ENCODE assay signal across 8 mouse cellular contexts in the genomic region with DNA sequence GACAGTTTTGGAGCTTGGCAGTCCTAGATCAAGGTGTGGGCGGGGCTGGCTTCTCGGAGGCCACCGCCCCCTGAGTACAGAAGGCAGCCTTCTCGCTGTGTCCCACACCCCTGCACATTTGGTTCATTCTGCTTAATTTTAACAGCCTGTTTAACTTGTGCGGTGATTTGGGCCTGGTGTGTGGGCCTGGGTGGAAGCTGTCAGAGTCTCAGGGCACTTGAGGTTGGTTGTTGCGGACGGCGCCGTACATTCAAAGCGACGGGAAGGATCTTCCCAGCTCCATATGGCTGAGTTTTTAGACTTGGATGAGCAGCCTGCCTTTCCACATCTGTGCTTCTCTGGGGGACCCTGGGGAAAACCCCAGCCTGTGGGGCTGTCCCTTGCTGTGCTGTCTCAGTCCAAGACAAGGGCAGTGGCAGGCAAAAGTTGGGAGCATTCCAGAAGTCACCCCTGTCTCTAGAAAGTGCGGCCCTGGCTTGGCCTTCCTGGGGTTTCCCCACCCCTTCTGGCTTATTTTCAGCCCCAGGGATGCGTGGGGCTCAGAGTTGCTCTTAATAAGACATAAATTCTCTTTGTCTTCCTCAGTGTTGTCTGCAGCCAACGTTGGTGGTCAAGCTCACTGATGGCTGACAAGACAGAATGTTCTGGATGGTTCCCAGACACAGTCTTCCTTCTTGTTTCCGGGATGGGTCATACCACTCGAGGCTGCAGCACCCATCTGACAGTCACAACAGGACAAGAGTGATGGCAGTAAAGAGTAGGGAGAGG. TPM values are rescaled to one million over a fixed set of nuclear protein-coding genes. Genes with fewer than 3 reads are reported as not detected.
DNase-seq lines count a peak whose midpoint lies in the region; ATAC-seq lines count a peak whose summit lies in the region.

No protein-coding gene starts in this region.

- no peak for ATAC-seq in cerebellum, adult (ENCODE audit: insufficient number of reproducible peaks, low FRiP score, low TSS enrichment)
- ATAC-seq in stomach, embryonic 15.5 days (ENCODE audit: insufficient read depth, low FRiP score, low read depth), result peak; percentile 25; the same call in 1 of the 2 replicates
- ATAC-seq in activated CD4-positive, CD25-positive, alpha-beta regulatory T cell, adult 4 months, result no peak

- no peak overlapping the region for H3K9ac ChIP-seq in stomach, embryonic 15.5 days

- H3K4me2 ChIP-seq in stomach, embryonic 15.5 days, result peak overlapping the region; percentile 20; the same call in 1 of the 2 replicates

- no peaks in the 10 kb centered on the region for H3K9me3 ChIP-seq in stomach, embryonic 15.5 days

- H3K4me1 ChIP-seq in stomach, embryonic 15.5 days, result peaks cover 31% of the 10 kb centered on the region

- peak; percentile 57 to 65 for DNase-seq in cerebellum, postnatal 10 days
- DNase-seq in lung, postnatal 10 days, result peak; percentile 63
- DNase-seq in lung, postnatal 25 days (ENCODE audit: low spot score), result no peak
- peak; percentile 71 to 77 for DNase-seq in layer of hippocampus, adult 8-10 months (ENCODE audit: low spot score in 2 of 2)
- no peak for DNase-seq in thymus, postnatal 0 days (ENCODE audit: low spot score)

- H3K4me3 ChIP-seq in stomach, embryonic 15.5 days (replicated peaks), result no peak overlapping the region

- WGBS in stomach, embryonic 15.5 days, result 51% methylated on average over 16 of the region's 16 CpGs

- H3K27me3 ChIP-seq in stomach, embryonic 15.5 days (replicated peaks), result no peaks in the 10 kb centered on the region

- 0 out of 2 replicates have a peak, but pooled peaks cover 10% of the 10 kb centered on the region for H3K36me3 ChIP-seq in stomach, embryonic 15.5 days

- peak overlapping the region; percentile 44; the same call in 1 of the 2 replicates for H3K27ac ChIP-seq in stomach, embryonic 15.5 days

RNA-seq across cellular contexts. Expression of a gene that starts 12.7 kb away (rescaled TPM):
- 100 to 1,000 TPM; 162 to 167 (median 167) TPM for total RNA-seq in layer of hippocampus, adult 8-10 months (2022)
- polyA plus RNA-seq in stomach, embryonic 15.5 days (2015; fragmentation: Nextera tagmentation; extraction: Ambion mirVana), result 109 and 123 TPM in 2 replicates
- under 1 TPM; 0.53 to 0.75 TPM for polyA plus RNA-seq in activated CD4-positive, CD25-positive, alpha-beta regulatory T cell, adult 4 months (2017; shearing (Covaris generic))
- 49.5 and 52.6 TPM in 2 replicates for polyA plus RNA-seq in thymus, postnatal 0 days (2015; fragmentation: Nextera tagmentation; extraction: Ambion mirVana)

Comparison
In these comparisons a context has a peak if more than half of its experiments do, and no peak if none do; other contexts are left out.
1. DNase-seq: peak in cerebellum, postnatal 10 days (2 of 2), lung, postnatal 10 days (single experiment) and layer of hippocampus, adult 8-10 months (2 of 2); none in lung, postnatal 25 days (single experiment) and thymus, postnatal 0 days (single experiment).
2. RNA of a gene that starts 12.7 kb away (polyA plus RNA-seq): 109 to 123 TPM in stomach, embryonic 15.5 days and 49.5 to 52.6 TPM in thymus, postnatal 0 days; 0.53 to 0.75 TPM in activated CD4-positive, CD25-positive, alpha-beta regulatory T cell, adult 4 months; every median in the first group is over 10 times any median in the second.